25 mouse cellular contexts compared by ENCODE assay signal in the genomic region with DNA sequence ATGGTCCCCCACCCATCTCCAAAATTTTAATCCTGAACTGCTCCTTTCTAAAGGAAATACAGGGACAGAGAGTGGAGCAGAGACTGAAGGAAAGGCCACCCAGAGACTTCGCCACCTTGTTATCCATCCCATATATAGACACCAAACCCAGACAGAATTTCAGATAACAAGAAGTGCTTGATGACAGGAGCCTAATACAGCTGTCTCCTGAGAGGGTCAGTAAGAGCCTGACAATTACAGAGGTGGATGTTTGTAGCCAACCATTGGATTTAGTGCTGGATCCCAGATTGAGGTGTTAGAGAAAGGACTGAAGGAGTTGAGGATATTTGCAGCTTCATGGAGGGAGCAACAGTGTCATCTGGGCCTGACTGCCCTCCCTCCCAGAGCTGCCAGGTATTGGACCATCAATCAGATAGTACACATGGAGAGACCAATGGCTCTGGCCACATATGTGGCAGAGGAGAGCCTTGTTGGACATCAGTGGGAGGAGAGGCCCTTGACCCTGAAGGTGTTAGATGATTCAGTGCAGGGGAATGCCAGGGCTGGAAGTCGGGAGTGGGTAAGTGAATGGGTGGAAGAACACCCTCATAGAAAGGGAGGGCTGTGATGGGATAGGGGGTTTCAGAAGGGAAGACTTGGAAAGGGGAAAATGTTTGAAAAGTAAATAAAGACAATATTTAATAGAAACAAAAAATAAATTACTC.
DNase-seq lines count a peak whose midpoint lies in the region; ATAC-seq lines count a peak whose summit lies in the region.
"Had no signal": no experiment of that assay in that cellular context is flagged by ENCODE, and none has a peak within 500 bp of the region (broad histone marks: within the 10 kb centered on the region; RNA-seq: fewer than 3 reads in every experiment).

No protein-coding gene starts in this region.

- no peak overlapping the region for H3K27ac ChIP-seq in heart, embryonic 12.5 days (ENCODE audit: poor library complexity, severe bottlenecking)
- H3K27ac ChIP-seq in heart, embryonic 15.5 days = no peak overlapping the region
- no peak overlapping the region for H3K27ac ChIP-seq in midbrain, embryonic 12.5 days (replicated peaks)
- H3K27ac ChIP-seq in midbrain, embryonic 10.5 days (replicated peaks) = no peak overlapping the region
- H3K27ac ChIP-seq: embryonic facial prominence, embryonic 10.5 days; embryonic facial prominence, embryonic 13.5 days; forebrain, embryonic 12.5 days; forebrain, embryonic 15.5 days; hindbrain, embryonic 12.5 days; hindbrain, embryonic 15.5 days had no signal

- 0 out of 2 replicates have a peak, but pooled peaks cover 5% of the 10 kb centered on the region for H3K4me1 ChIP-seq in heart, embryonic 12.5 days (replicated peaks)
- H3K4me1 ChIP-seq in heart, embryonic 15.5 days (replicated peaks) = 0 out of 2 replicates have a peak, but pooled peaks cover 2% of the 10 kb centered on the region
- H3K4me1 ChIP-seq in midbrain, embryonic 12.5 days = no peaks in the 10 kb centered on the region
- H3K4me1 ChIP-seq in midbrain, embryonic 10.5 days = no peaks in the 10 kb centered on the region
- H3K4me1 ChIP-seq: embryonic facial prominence, embryonic 10.5 days; embryonic facial prominence, embryonic 13.5 days; forebrain, embryonic 12.5 days; forebrain, embryonic 15.5 days; hindbrain, embryonic 12.5 days; hindbrain, embryonic 15.5 days had no signal

- no peaks in the 10 kb centered on the region for H3K9me3 ChIP-seq in heart, embryonic 12.5 days (replicated peaks)
- no peaks in the 10 kb centered on the region for H3K9me3 ChIP-seq in heart, embryonic 15.5 days (replicated peaks)
- no peaks in the 10 kb centered on the region for H3K9me3 ChIP-seq in midbrain, embryonic 12.5 days
- H3K9me3 ChIP-seq in midbrain, embryonic 10.5 days (replicated peaks) = no peaks in the 10 kb centered on the region
- H3K9me3 ChIP-seq: embryonic facial prominence, embryonic 10.5 days; embryonic facial prominence, embryonic 13.5 days; forebrain, embryonic 12.5 days; forebrain, embryonic 15.5 days; hindbrain, embryonic 12.5 days; hindbrain, embryonic 15.5 days had no signal

- peak; percentile 53 for ATAC-seq in heart, embryonic 12.5 days (ENCODE audit: insufficient number of reproducible peaks, low FRiP score)
- peak; percentile 67 for ATAC-seq in heart, embryonic 15.5 days (replicated peaks; ENCODE audit: insufficient number of reproducible peaks, insufficient read depth, low FRiP score, low read depth)
- ATAC-seq in midbrain, embryonic 12.5 days (ENCODE audit: low FRiP score, low read depth) = peak; percentile 19; the same call in 1 of the 2 replicates
- ATAC-seq: activated CD4-positive, CD25-positive, alpha-beta regulatory T cell, adult 4 months; CD4-positive, CD25-positive, alpha-beta regulatory T cell, adult 4 months; forebrain, embryonic 15.5 days; intestine, postnatal 0 days had no signal

- H3K4me3 ChIP-seq in heart, embryonic 12.5 days = no peak overlapping the region
- no peak overlapping the region for H3K4me3 ChIP-seq in heart, embryonic 15.5 days
- no peak overlapping the region for H3K4me3 ChIP-seq in midbrain, embryonic 12.5 days
- no peak overlapping the region for H3K4me3 ChIP-seq in midbrain, embryonic 10.5 days
- H3K4me3 ChIP-seq: embryonic facial prominence, embryonic 10.5 days; embryonic facial prominence, embryonic 13.5 days; erythroblast, embryonic 14.5 days; forebrain, embryonic 12.5 days; forebrain, embryonic 15.5 days; hindbrain, embryonic 12.5 days; hindbrain, embryonic 15.5 days had no signal

- H3K4me2 ChIP-seq in heart, embryonic 12.5 days = no peak overlapping the region
- H3K4me2 ChIP-seq in heart, embryonic 15.5 days = no peak overlapping the region
- H3K4me2 ChIP-seq in midbrain, embryonic 12.5 days (replicated peaks) = no peak overlapping the region
- H3K4me2 ChIP-seq: embryonic facial prominence, embryonic 13.5 days; forebrain, embryonic 12.5 days; forebrain, embryonic 15.5 days; hindbrain, embryonic 12.5 days; hindbrain, embryonic 15.5 days had no signal

- H3K9ac ChIP-seq in heart, embryonic 12.5 days = no peak overlapping the region
- no peak overlapping the region for H3K9ac ChIP-seq in heart, embryonic 15.5 days
- H3K9ac ChIP-seq in midbrain, embryonic 12.5 days (replicated peaks) = no peak overlapping the region
- H3K9ac ChIP-seq: embryonic facial prominence, embryonic 13.5 days; forebrain, embryonic 12.5 days; forebrain, embryonic 15.5 days; hindbrain, embryonic 12.5 days; hindbrain, embryonic 15.5 days had no signal

- H3K36me3 ChIP-seq in heart, embryonic 12.5 days = no peaks in the 10 kb centered on the region
- H3K36me3 ChIP-seq in heart, embryonic 15.5 days = no peaks in the 10 kb centered on the region
- H3K36me3 ChIP-seq in midbrain, embryonic 12.5 days = no peaks in the 10 kb centered on the region
- no peaks in the 10 kb centered on the region for H3K36me3 ChIP-seq in midbrain, embryonic 10.5 days
- H3K36me3 ChIP-seq: embryonic facial prominence, embryonic 10.5 days; embryonic facial prominence, embryonic 13.5 days; forebrain, embryonic 12.5 days; forebrain, embryonic 15.5 days; hindbrain, embryonic 12.5 days; hindbrain, embryonic 15.5 days had no signal

- intact Hi-C loops in heart, postnatal 25 days (cut with DNase I) = no loop called here
- intact Hi-C loops in heart, postnatal 14 days (cut with DNase I) = no loop called here

- WGBS in heart, embryonic 12.5 days = 35% methylated on average over 2 of the region's 2 CpGs
- 34% methylated on average over 2 of the region's 2 CpGs for whole genome bisulfite sequencing in heart, embryonic 15.5 days
- 84% methylated on average over 2 of the region's 2 CpGs for WGBS in midbrain, embryonic 12.5 days
- 85% methylated on average over 2 of the region's 2 CpGs for WGBS in midbrain, embryonic 10.5 days

- no peaks in the 10 kb centered on the region for H3K27me3 ChIP-seq in heart, embryonic 12.5 days (replicated peaks)
- no peaks in the 10 kb centered on the region for H3K27me3 ChIP-seq in heart, embryonic 15.5 days
- no peaks in the 10 kb centered on the region for H3K27me3 ChIP-seq in midbrain, embryonic 12.5 days
- H3K27me3 ChIP-seq in midbrain, embryonic 10.5 days (ENCODE audit: low read depth, poor library complexity, severe bottlenecking) = no peaks in the 10 kb centered on the region
- H3K27me3 ChIP-seq: embryonic facial prominence, embryonic 13.5 days; forebrain, embryonic 12.5 days; forebrain, embryonic 15.5 days; hindbrain, embryonic 12.5 days; hindbrain, embryonic 15.5 days had no signal

- no peak for DNase-seq in heart, postnatal 25 days (ENCODE audit: low spot score)
- no peak for DNase-seq in heart, postnatal 14 days
- DNase-seq in midbrain, embryonic 10.5 days (ENCODE audit: low spot score) = no peak
- DNase-seq: adrenal gland, adult 8-10 months; adrenal gland, postnatal 25 days; cerebellum, adult 11-12 months; cerebellum, adult 8-10 months; cerebellum, postnatal 10 days; cerebellum, postnatal 36 days; embryo, embryonic 11 days; gastrocnemius, postnatal 25 days; kidney, adult 2 months had no signal
